Mouse (Mus musculus) kidney, adult 2 months (tissue): ENCODE results near the gene Znrf2.

ENCODE experiments used
- CTCF ChIP-seq: fragments of 200-500 bp; conservative IDR thresholded peaks from 2 replicates; pipeline ENCODE4 v1.5.1; 2011; ENCODE audit warnings: low read depth, mild to moderate bottlenecking, control low read depth, low read length, moderate library complexity, mixed read lengths; ENCODE audit not compliant: insufficient read depth, insufficient read length
- POLR2A ChIP-seq: fragments of 200-500 bp; IDR thresholded peaks from one replicate; pipeline ENCODE4 v1.6.1; 2011; ENCODE audit warnings: low read depth, low read length, control low read depth

DNA sequence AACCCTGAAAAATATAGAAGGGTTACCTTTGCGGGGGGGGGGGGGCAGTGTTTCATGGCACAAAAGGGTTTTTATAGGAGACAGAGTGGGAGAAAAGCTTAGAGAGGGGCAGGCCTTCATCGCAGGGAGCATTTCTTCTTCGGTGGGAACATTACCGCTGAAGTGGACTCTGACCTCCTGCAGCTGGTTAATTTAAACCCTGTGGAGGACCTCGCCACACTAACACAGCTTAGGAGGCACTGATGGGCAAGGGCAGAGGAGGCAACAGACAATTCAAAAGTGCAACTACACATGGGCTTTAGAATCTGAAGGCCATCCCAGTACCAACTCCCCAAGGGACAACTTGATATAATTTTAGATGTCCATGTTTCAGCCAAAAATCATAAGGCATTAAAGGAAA, 20.7 kb upstream of the Znrf2 start:
- TF ChIP-seq CTCF (no peak), POLR2A (no peak)
